Mouse (Mus musculus) left cerebral cortex, adult 2 months (tissue): ENCODE measurements at regions not wholly inside any gene's neighbourhood (a gene's known extent, or its start where the extent isn't known, plus 50 kb on each side); places are given as distances from the start of the nearest gene placed in this dataset.

Experiments used
- DNase-seq, 2 experiments: peaks; one replicate each; pipeline ENCODE4 v3.0.0; 2021 to 2022; ENCODE audit warnings: low spot score in 2 of 2, mixed read lengths in 1 of 2; ENCODE audit errors: extremely low spot score in 1 of 2
- H3K27ac ChIP-seq: fragments of 200-600 bp; 2 replicates; pipeline ENCODE4 v1.8.1; 2022
- H3K4me3 ChIP-seq: fragments of 200-600 bp; 2 replicates; pipeline ENCODE4 v1.8.1; 2022
- CTCF ChIP-seq: fragments of 200-600 bp; IDR thresholded peaks from 2 replicates; pipeline ENCODE4 v1.8.1; 2022; ENCODE audit warnings: antibody characterized with exemption, mild to moderate bottlenecking, moderate library complexity
- intact Hi-C: fragments of 180-260 bp; cut with DNase I; formaldehyde crosslinking; loops from one replicate; pipeline ENCODE4 v1.15.1; 2025

- H3K4me3 ChIP-seq = no peak overlapping the region
- intact Hi-C loops = no loop called here
- DNase-seq = no peak
- no peak for TF ChIP-seq CTCF
- H3K27ac ChIP-seq = no peak overlapping the region
Measured at GRCm38 (mm10) chr12:109839946-109840524, 239.9 kb upstream of the Rtl1 start.

DNA sequence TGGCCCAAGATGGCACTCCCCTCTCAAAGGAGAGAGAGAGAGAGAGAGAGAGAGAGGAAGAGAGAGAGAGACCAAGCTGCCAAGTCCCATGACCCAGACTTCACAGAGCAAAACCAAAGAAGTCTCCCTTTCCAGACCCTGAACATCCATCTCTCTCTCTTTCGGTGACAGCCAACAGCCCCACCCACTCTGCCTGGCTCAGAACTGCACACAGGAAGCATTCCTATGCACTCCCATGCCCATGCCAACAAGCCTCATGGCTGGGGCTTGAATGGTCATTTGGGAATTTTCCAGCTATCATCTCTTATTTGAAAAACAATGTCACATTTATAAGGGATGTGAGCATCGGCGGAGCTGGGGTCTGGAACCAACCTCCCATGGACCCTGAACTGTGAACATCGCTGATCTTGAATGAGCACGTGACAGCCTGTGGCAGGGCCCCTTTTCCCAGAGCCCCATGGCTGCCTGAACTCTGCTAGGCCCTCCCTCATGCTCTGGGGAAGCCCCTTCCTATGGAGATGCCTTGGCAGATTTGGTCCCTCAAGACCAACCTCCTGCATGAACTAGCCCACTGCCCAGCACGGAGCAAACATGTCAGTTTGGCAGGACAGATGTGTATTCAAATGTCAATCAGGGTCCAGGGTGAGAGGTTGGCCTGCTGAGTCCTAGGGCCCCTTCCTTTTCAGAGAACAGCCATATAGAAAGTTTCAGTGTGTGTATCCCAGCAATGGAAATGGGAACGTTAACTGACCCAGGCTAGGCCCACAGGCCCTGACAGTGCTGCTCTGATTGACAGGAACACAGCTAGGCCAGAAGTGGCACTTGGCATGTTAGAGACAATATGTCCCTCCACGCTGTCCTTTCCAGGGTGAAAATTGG lies 244.8 kb upstream of the Rtl1 start:
- DNase-seq = no peak
- intact Hi-C loops = no loop called here
- Histone ChIP-seq H3K4me3 (no peak overlapping the region), H3K27ac (no peak overlapping the region)
- no peak for TF ChIP-seq CTCF

- intact Hi-C loops = no loop called here
- DNase-seq = no peak
- no peak for TF ChIP-seq CTCF
- H3K27ac ChIP-seq = no peak overlapping the region
- no peak overlapping the region for H3K4me3 ChIP-seq
Measured at GRCm38 (mm10) chr12:109845602-109845906, 245.4 kb upstream of the Rtl1 start.

GRCm38 (mm10) chr12:109856336-109856735 lies 256.2 kb upstream of the Rtl1 start:
- no peak overlapping the region for H3K27ac ChIP-seq
- no peak overlapping the region for H3K4me3 ChIP-seq
- intact Hi-C loops = no loop called here
- TF ChIP-seq CTCF = no peak
- DNase-seq = no peak

GRCm38 (mm10) chr12:109857705-109858104 lies 257.6 kb upstream of the Rtl1 start:
- Histone ChIP-seq H3K4me3 (no peak overlapping the region), H3K27ac (no peak overlapping the region)
- TF ChIP-seq CTCF = no peak
- intact Hi-C loops = no loop called here
- no peak for DNase-seq

GRCm38 (mm10) chr12:109864826-109865225 lies 264.7 kb upstream of the Rtl1 start:
- no peak for TF ChIP-seq CTCF
- no peak for DNase-seq
- intact Hi-C loops = no loop called here
- H3K4me3 ChIP-seq = no peak overlapping the region
- H3K27ac ChIP-seq = no peak overlapping the region

DNA sequence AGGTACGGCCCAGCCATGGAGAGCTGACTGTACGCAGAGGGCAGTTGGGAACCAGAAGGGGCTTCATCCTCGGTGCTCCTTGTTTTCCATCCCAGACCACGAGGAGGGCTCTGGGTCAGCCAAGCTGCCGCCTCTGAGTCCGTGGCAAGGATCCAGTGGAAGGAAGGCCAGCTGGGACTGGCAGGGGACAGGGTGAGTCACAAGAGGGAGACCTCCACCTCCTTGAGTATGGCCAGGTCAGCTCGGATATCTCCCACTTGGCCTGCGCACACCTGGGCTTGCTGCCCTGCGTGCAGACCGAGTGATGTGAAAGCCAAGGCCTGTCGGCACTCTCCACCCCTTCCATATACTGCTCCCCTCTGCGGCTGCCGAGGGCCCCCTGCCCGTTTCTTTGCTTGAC lies 270.9 kb upstream of the Rtl1 start:
- intact Hi-C loops = no loop called here
- no peak for TF ChIP-seq CTCF
- no peak for DNase-seq
- Histone ChIP-seq H3K4me3 (no peak overlapping the region), H3K27ac (no peak overlapping the region)

DNA sequence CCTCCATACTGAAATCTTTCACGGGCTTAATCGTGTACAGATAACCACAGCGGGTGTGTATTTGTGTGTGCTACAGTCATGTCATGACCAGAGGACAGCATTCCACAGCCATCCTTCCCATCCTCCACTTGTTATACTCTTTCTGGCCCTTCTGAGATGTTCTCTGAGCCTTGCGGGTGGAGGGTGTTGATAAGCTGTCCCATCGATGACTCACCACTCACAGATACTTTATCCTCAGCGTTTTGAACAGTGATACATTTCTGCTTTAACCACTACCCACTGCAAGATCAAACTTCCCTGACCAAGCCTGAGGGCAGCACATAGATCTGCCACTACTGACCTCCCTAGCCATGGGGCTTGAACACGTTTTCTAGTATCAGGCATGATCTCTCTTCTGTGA lies 274.3 kb upstream of the Rtl1 start:
- DNase-seq = no peak
- no peak for TF ChIP-seq CTCF
- intact Hi-C loops = no loop called here
- Histone ChIP-seq H3K4me3 (no peak overlapping the region), H3K27ac (no peak overlapping the region)

GRCm38 (mm10) chr12:109881108-109881507 lies 281.0 kb upstream of the Rtl1 start:
- DNase-seq = no peak
- no peak for TF ChIP-seq CTCF
- no peak overlapping the region for H3K4me3 ChIP-seq
- no peak overlapping the region for H3K27ac ChIP-seq
- intact Hi-C loops = no loop called here

GRCm38 (mm10) chr12:109891206-109891605 lies 291.1 kb upstream of the Rtl1 start:
- no peak for DNase-seq

GRCm38 (mm10) chr12:109892834-109893233 lies 292.7 kb upstream of the Rtl1 start:
- no peak for TF ChIP-seq CTCF
- intact Hi-C loops = no loop called here
- no peak for DNase-seq
- H3K4me3 ChIP-seq = no peak overlapping the region
- H3K27ac ChIP-seq = no peak overlapping the region

More at GRCm38 (mm10) chr12:109891206-109891605, 291.1 kb upstream of the Rtl1 start:
- intact Hi-C loops = no loop called here
- Histone ChIP-seq H3K27ac (no peak overlapping the region), H3K4me3 (no peak overlapping the region)
- TF ChIP-seq CTCF = no peak

- Histone ChIP-seq H3K27ac (no peak overlapping the region), H3K4me3 (no peak overlapping the region)
- DNase-seq = no peak
- intact Hi-C loops = no loop called here
- no peak for TF ChIP-seq CTCF
Measured at GRCm38 (mm10) chr12:109893657-109894056, 293.5 kb upstream of the Rtl1 start.

GRCm38 (mm10) chr12:109895389-109895788 lies 295.3 kb upstream of the Rtl1 start:
- intact Hi-C loops = no loop called here
- Histone ChIP-seq H3K4me3 (no peak overlapping the region), H3K27ac (no peak overlapping the region)
- TF ChIP-seq CTCF = no peak
- DNase-seq = no peak
